Mouse (Mus musculus) liver, postnatal 0 days (tissue): ENCODE results near the gene Ralgapb. TPM values are rescaled to one million over a fixed set of nuclear protein-coding genes. Genes with fewer than 3 reads are reported as not detected.
"Not testable (repeated sequence)": the region's sequence is repeated elsewhere in the genome, so short reads cannot be mapped to it uniquely, and the experiment has no call there.

ENCODE experiments used
- ATAC-seq: fragments of 200-750 bp; cut with Nextera tagmentation; 2 replicates; pipeline ENCODE4 v1.8.0; 2017; ENCODE audit warnings: mild to moderate bottlenecking, moderate library complexity
- DNase-seq: peaks from one replicate; pipeline ENCODE4 v3.0.0-alpha.2; 2016
- H3K27ac ChIP-seq: fragments of 300-500 bp; sonication (generic); 2 replicates; pipeline ENCODE4 v1.5.1; 2014; ENCODE audit warnings: antibody characterized with exemption, moderate library complexity, mild to moderate bottlenecking, low read depth
- H3K27me3 ChIP-seq: fragments of 300-500 bp; sonication (generic); 2 replicates; pipeline ENCODE4 v1.6.1; 2014; ENCODE audit warnings: low read length, control low read depth, mixed read lengths; ENCODE audit not compliant: insufficient read depth
- H3K36me3 ChIP-seq: fragments of 300-500 bp; sonication (generic); replicated peaks from 2 replicates; pipeline ENCODE4 v1.6.1; 2014; ENCODE audit warnings: mild to moderate bottlenecking, control low read depth, low read length, moderate library complexity, mixed read lengths; ENCODE audit not compliant: insufficient read depth
- H3K4me1 ChIP-seq: fragments of 300-500 bp; sonication (generic); 2 replicates; pipeline ENCODE4 v1.6.1; 2014; ENCODE audit warnings: antibody characterized with exemption, mild to moderate bottlenecking, control low read depth; ENCODE audit not compliant: insufficient read depth
- H3K4me2 ChIP-seq: fragments of 300-500 bp; sonication (generic); 2 replicates; pipeline ENCODE4 v1.6.1; 2014; ENCODE audit warnings: low read depth, mild to moderate bottlenecking, low read length, moderate library complexity, mixed read lengths
- H3K4me3 ChIP-seq: fragments of 300-500 bp; sonication (generic); 2 replicates; pipeline ENCODE4 v1.5.1; 2014; ENCODE audit warnings: low read depth, low read length
- H3K9ac ChIP-seq: fragments of 300-500 bp; sonication (generic); replicated peaks from 2 replicates; pipeline ENCODE4 v1.6.1; 2014; ENCODE audit warnings: mild to moderate bottlenecking, moderate library complexity
- H3K9me3 ChIP-seq: fragments of 300-500 bp; sonication (generic); 2 replicates; pipeline ENCODE4 v1.6.1; 2016; ENCODE audit warnings: mild to moderate bottlenecking, control low read depth, low read length, mixed read lengths
- CTCF ChIP-seq: sonication (generic); IDR thresholded peaks from 2 replicates; pipeline ENCODE4 v1.5.1; 2016; ENCODE audit warnings: antibody characterized with exemption, low read depth
- EP300 ChIP-seq: IDR thresholded peaks from 2 replicates; pipeline ENCODE4 v1.6.1; 2016; ENCODE audit warnings: antibody characterized with exemption, low read depth, mild to moderate bottlenecking
- WGBS: fragments of 180-500 bp; shearing (Covaris S2); extraction: QIAGEN DNeasy Blood & Tissue Kit; methylation state at CpG from one replicate; pipeline ENCODE4 v1.1.7; 2014; ENCODE audit not compliant: insufficient replicate concordance; 5-methylcytosine and 5-hydroxymethylcytosine counted together
- polyA plus RNA-seq: library from polyadenylated mRNA; unstranded; fragments of >200 nt; fragmentation: Nextera tagmentation; extraction: Ambion mirVana; gene quantifications from 2 replicates; pipeline ENCODE4 v1.2.1, GENCODE M21; 2015

Gene Ralgapb
- polyA plus RNA-seq, 1 experiment from 2014 or later: 4.3 TPM

DNA sequence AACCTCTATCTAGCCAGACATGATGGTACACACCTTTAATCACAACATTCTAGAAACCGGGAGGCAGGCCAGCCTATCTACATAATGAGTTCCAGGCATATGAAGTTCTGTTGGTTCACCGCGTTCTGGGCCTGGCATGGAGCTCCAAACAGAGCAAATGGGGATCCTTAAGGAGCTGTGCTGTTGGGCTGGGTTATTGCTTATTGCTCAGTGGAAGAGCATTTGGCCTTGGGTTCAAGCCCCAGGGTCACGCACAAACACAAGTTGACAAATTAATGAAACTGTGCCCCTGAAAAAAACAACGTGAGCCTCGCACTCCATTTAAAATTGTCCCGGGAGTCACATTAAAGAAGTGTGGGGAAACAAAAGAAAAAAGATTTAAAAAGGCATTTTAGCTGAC, 20.2 kb upstream of the Ralgapb start:
- H3K4me2 ChIP-seq: no peak overlapping the region
- H3K27me3 ChIP-seq: no peaks in the 10 kb centered on the region
- no peaks in the 10 kb centered on the region; the same call in 1 of the 2 replicates for H3K4me1 ChIP-seq
- ATAC-seq: no peak
- no peak for DNase-seq
- H3K9me3 ChIP-seq: no peaks in the 10 kb centered on the region
- no peak overlapping the region for H3K27ac ChIP-seq
- no peak for TF ChIP-seq EP300
- no peak for TF ChIP-seq CTCF
- H3K4me3 ChIP-seq: no peak overlapping the region
- H3K9ac ChIP-seq: no peak overlapping the region
- H3K36me3 ChIP-seq: no peaks in the 10 kb centered on the region
- WGBS: 87% methylated on average over 7 of the region's 7 CpGs

DNA sequence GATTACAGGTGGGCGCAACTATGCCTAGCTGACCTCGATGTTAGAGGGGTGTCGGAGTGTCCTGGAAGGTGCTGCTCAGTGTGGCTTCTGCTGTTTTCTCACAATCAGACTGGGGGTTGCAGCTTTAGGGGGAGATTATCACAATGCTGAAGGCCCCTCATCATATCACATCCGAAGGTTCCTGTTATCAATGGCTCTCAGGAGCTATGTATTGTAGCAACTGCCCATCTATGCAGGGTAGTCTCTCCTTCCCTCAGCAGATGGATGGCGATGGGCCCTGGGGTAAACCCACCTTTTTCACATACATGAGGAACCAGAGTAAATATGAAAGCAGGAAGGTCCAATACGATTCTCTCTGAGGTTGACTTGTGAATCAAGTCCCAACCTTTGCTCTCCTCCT, 13.3 kb upstream of the Ralgapb start:
- Histone ChIP-seq H3K9me3 (no peaks in the 10 kb centered on the region), H3K9ac (no peak overlapping the region), H3K4me3 (no peak overlapping the region), H3K4me2 (no peak overlapping the region), H3K27me3 (no peaks in the 10 kb centered on the region), H3K27ac (no peak overlapping the region), H3K36me3 (no peaks in the 10 kb centered on the region), H3K4me1 (no peaks in the 10 kb centered on the region)
- WGBS: 72% methylated on average over 6 of the region's 6 CpGs
- DNase-seq: no peak
- no peak for TF ChIP-seq CTCF
- TF ChIP-seq EP300: no peak
- no peak for ATAC-seq

DNA sequence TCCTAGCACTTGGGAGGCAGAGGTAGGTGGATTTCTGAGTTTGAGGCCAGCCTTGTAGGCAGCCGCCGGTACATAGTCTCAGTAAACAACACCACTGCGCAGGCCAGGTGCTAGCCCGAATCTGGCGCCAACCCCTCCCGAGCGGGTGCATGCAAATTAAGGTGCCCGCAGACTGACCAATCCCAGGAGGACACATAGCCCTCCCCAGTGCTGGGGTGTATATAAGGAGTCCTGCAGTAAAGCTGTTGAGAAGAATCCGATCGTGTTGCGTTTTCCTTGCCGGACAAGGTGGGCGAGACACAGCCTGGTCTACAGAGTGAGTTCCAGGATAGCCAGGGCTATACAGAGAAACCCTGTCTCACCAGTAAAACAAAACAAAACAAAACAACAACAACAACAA, 12.5 kb upstream of the Ralgapb start:
- 62% methylated on average over 13 of the region's 13 CpGs for WGBS
- DNase-seq: peak; percentile 31
- peak; percentile 86 for ATAC-seq
- H3K9ac ChIP-seq, H3K4me1 ChIP-seq, H3K9me3 ChIP-seq, H3K27me3 ChIP-seq, H3K36me3 ChIP-seq: not testable (repeated sequence)
- Histone ChIP-seq H3K4me2 (peak overlapping the region; percentile 42), H3K27ac (0 out of 2 replicates have a peak overlapping the region, but pooled peaks have one; percentile 18), H3K4me3 (peak overlapping the region; percentile 11; the same call in 1 of the 2 replicates)

DNA sequence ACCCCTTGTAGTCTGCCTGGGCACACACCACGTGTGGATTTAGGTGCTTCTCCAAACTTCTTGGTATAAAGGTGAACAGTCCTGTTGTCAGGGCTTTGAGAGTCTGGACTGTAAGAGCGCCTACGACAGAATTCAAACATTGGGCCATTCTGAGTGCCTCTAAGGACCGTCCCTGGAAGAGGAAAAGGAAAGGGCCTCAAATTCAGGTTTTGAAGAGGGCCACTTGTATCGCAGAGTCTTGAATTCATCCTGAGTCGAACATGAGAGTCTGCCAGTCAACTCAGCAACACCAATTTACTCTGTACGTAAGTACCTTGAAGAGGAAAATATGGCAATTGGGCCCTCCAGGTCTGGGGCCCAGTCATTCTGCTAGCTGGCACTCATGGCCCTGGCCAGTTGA, 6.7 kb upstream of the Ralgapb start:
- no peaks in the 10 kb centered on the region for H3K4me1 ChIP-seq
- no peaks in the 10 kb centered on the region for H3K9me3 ChIP-seq
- no peaks in the 10 kb centered on the region for H3K27me3 ChIP-seq
- DNase-seq (no peak), ATAC-seq (no peak)
- H3K27ac ChIP-seq: no peak overlapping the region
- WGBS: 74% methylated on average over 7 of the region's 7 CpGs
- TF ChIP-seq EP300 (no peak), CTCF (no peak)
- H3K36me3 ChIP-seq: no peaks in the 10 kb centered on the region
- no peak overlapping the region for H3K4me2 ChIP-seq
- no peak overlapping the region for H3K9ac ChIP-seq
- H3K4me3 ChIP-seq: no peak overlapping the region

DNA sequence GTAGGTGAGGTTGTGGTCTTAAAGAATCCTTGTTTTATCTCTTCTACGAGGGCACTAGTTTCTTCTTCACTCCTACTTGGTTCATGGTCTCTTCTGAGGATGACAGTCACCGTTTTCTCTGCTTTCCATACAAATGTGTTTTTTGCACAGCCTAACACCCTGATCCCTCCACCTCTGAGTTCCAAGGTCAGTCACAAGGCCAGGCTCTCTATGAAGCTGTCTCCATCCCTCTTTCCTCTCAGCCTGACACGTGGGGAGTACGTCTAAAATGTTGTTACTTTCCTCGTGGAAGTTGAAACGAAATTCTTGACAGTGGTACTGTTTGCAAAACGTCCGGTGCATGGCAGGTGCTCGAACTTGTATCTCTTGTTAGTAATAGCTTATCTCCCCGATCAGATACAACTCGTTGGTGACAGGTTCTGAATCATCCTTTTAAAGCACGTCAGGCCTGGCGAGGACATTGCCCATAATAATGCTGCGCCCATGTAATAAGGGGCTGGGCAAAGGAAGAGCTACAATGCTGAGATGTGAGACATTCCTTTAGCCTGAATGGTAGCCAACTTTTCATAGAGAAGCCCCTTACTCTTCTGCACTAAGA, 552 bp upstream of the Ralgapb start:
- H3K4me2 ChIP-seq: peak overlapping the region; percentile 65
- H3K36me3 ChIP-seq: no peaks in the 10 kb centered on the region
- peak overlapping the region; percentile 96 for H3K4me3 ChIP-seq
- H3K27ac ChIP-seq: no peak overlapping the region
- WGBS: 28% methylated on average over 14 of the region's 14 CpGs
- H3K27me3 ChIP-seq: no peaks in the 10 kb centered on the region
- H3K9me3 ChIP-seq: no peaks in the 10 kb centered on the region
- H3K9ac ChIP-seq: no peak overlapping the region
- DNase-seq: no peak
- peak; percentile 32 for ATAC-seq
- H3K4me1 ChIP-seq: peaks cover 27% of the 10 kb centered on the region
- TF ChIP-seq EP300 (no peak), CTCF (no peak)

DNA sequence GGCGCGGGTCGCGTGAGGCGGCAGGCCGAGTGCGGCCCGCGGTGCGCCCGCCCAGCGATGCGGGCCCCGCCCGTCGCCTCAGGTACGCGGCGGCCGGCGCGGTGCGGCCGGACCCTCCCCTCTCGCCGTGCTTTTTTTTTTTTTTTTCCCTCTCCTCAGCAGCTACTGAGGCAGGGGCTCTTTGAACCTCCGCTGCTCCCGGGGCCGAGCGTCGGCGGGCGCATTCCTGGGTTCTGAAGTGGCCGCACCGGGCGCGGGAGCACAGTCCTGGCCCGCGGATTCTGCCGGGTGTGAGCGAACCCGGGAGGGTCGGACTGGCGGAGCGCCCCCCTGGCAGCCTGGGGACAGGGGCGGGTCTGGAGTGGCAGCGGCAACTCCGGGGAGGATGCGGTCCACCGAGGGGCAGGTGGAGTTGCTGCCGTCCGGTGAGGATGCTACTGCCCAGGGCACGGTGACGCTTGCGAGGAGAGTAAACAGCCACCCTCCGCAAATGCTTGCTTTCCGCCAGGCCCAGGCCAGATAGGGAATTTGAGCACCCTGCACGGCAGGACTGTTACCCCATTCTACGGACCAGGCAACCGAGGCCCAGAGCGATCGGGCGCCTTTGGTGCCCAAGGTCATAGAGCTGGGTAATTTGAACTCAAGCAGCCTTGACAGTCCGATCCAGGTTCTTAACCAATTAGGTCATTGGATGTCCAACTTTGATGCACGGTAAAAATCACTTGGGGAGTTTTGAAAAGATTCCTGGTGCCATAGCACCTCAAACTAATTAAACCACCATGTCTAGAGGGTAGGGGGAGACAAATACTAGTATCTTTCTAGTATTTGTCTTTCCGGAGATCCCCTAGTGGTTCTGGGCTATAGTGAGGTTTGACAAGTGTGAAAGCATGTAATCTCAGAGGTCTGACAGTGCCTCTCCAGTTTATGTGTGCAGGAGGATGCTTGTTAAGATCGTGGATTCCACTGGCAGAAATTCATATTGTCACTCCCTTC, 670 bp downstream of the Ralgapb start:
- ATAC-seq: peak; percentile 79
- H3K4me2 ChIP-seq: peak overlapping the region; percentile 96
- H3K9me3 ChIP-seq: no peaks in the 10 kb centered on the region
- no peak for TF ChIP-seq EP300
- TF ChIP-seq CTCF: no peak; the same call in 1 of the 2 replicates
- peak; percentile 65 for DNase-seq
- H3K4me1 ChIP-seq: peaks cover 27% of the 10 kb centered on the region
- H3K4me3 ChIP-seq: peak overlapping the region; percentile 96
- H3K27me3 ChIP-seq: no peaks in the 10 kb centered on the region
- peak overlapping the region; percentile 94 for H3K9ac ChIP-seq
- H3K36me3 ChIP-seq: no peaks in the 10 kb centered on the region
- WGBS: 3% methylated on average over 43 of the region's 67 CpGs
- peak overlapping the region; percentile 93 for H3K27ac ChIP-seq
